Mouse (Mus musculus) stomach, embryonic 14.5 days (tissue): ENCODE measurements around the gene Adamts17. TPM values are rescaled to one million over a fixed set of nuclear protein-coding genes. Genes with fewer than 3 reads are reported as not detected.

Experiments used
- ATAC-seq: fragments of 200-750 bp; cut with Nextera tagmentation; 2 replicates; pipeline ENCODE4 v1.8.0; 2017; ENCODE audit warnings: low read depth, moderate TSS enrichment; ENCODE audit not compliant: insufficient number of reproducible peaks, insufficient read depth, low FRiP score
- H3K27ac ChIP-seq: fragments of 300-500 bp; sonication (generic); 2 replicates; pipeline ENCODE4 v1.5.1; 2014; ENCODE audit warnings: mild to moderate bottlenecking, low read length, moderate library complexity, mixed read lengths
- H3K27me3 ChIP-seq: fragments of 300-500 bp; sonication (generic); 2 replicates; pipeline ENCODE4 v1.6.1; 2014; ENCODE audit warnings: low read length, control low read depth, mixed read lengths; ENCODE audit not compliant: control insufficient read depth, insufficient read depth
- H3K36me3 ChIP-seq: fragments of 300-500 bp; sonication (generic); 2 replicates; pipeline ENCODE4 v1.6.1; 2014; ENCODE audit warnings: mild to moderate bottlenecking, control low read depth, low read length, moderate library complexity, mixed read lengths; ENCODE audit not compliant: control insufficient read depth, insufficient read depth
- H3K4me1 ChIP-seq: fragments of 300-500 bp; sonication (generic); 2 replicates; pipeline ENCODE4 v1.6.1; 2014; ENCODE audit warnings: low read length, control low read depth, mixed read lengths; ENCODE audit not compliant: control insufficient read depth, insufficient read depth
- H3K4me2 ChIP-seq: fragments of 300-500 bp; sonication (generic); replicated peaks from 2 replicates; pipeline ENCODE4 v1.6.1; 2014; ENCODE audit warnings: low read depth, low read length, control low read depth
- H3K4me3 ChIP-seq: fragments of 300-500 bp; sonication (generic); 2 replicates; pipeline ENCODE4 v1.5.1; 2014; ENCODE audit warnings: low read depth, low read length, control low read depth
- H3K9ac ChIP-seq: fragments of 300-500 bp; sonication (generic); replicated peaks from 2 replicates; pipeline ENCODE4 v1.6.1; 2014; ENCODE audit warnings: low read depth, mild to moderate bottlenecking, control low read depth, low read length, moderate library complexity, mixed read lengths
- H3K9me3 ChIP-seq: fragments of 300-500 bp; sonication (generic); 2 replicates; pipeline ENCODE4 v1.6.1; 2016; ENCODE audit warnings: low read depth, low read length, control low read depth; ENCODE audit not compliant: control insufficient read depth
- WGBS: fragments of 180-500 bp; shearing (Covaris S2); extraction: QIAGEN DNeasy Blood & Tissue Kit; methylation state at CpG from one replicate; pipeline ENCODE4 v1.1.7; 2014; 5-methylcytosine and 5-hydroxymethylcytosine counted together
- polyA plus RNA-seq: library from polyadenylated mRNA; unstranded; fragments of >200 nt; fragmentation: Nextera tagmentation; extraction: Ambion mirVana; gene quantifications from 2 replicates; pipeline ENCODE4 v1.2.1, GENCODE M21; 2014

Adamts17 gene
- 7.5 and 7.8 TPM in 2 replicates for polyA plus RNA-seq

- peak within 1 kb of the TSS; percentile 66 for H3K4me3 ChIP-seq
- no peaks in the 10 kb centered on the region for H3K36me3 ChIP-seq
- peaks cover 15% of the 10 kb centered on the region; the same call in 1 of the 2 replicates for H3K4me1 ChIP-seq
- no peaks in the 10 kb centered on the region for H3K27me3 ChIP-seq
- H3K9ac ChIP-seq: peak within 1 kb of the TSS; percentile 32
- under 1% methylated on average over 30 of the region's 30 CpGs for WGBS
- peak within 1 kb of the TSS; percentile 100 for H3K4me2 ChIP-seq
- H3K27ac ChIP-seq: peak within 1 kb of the TSS; percentile 29; the same call in 1 of the 2 replicates
- ATAC-seq: peak; percentile 96
- H3K9me3 ChIP-seq: no peaks in the 10 kb centered on the region
Measured at GRCm38 (mm10) chr7:66839463-66840007, at the start of gene Adamts17. Gene Adamts17, plus strand, starts transcription at chr7:66839735.

DNA sequence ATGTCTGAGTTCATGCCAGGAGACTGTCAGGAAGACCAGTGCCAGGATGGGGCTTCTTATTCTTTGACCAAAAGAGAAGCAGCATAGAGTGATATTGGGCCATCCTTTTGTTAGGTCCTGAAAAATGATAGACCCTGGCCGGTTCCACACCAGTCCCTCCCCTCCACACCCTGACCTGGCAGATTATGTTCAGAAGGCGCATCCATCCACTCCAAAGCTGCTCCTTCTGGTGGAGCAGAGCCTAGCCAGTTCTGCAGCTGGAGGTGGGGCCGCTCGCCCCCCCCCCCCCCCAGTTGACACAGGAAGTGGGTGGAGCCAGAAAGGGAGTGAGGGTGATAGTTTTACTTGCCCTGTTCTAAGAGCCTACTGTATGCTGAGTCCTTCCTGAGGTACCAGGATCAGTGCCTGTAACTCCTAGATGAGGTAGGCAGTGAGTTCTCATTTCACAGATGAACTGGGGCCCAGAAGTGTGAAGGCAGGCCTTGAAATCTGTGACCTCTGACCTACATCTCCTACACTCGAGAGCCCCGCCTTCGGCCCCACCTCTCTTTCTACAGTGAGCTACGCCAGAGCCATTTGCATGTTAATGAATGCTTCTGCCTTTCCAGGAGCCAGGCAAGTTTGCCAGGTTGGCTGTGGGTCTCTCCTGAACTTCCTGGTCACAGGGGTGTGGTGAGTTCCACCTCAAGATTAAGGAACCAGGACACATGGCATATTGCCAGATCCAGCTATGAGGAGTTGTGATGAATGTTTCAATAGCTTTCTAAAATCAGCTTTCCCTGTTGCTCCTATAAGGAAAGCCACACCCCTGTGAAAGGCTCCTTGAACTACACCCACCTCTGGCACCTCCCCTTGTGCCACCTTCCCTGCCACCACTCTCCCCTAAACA lies 49.4 kb upstream of the Adamts17 start:
- no peaks in the 10 kb centered on the region for H3K9me3 ChIP-seq
- no peak overlapping the region for H3K4me3 ChIP-seq
- H3K27ac ChIP-seq: peak overlapping the region; percentile 10; the same call in 1 of the 2 replicates
- H3K4me2 ChIP-seq: no peak overlapping the region
- 27% methylated on average over 8 of the region's 8 CpGs for WGBS
- ATAC-seq: peak; percentile 76
- no peak overlapping the region for H3K9ac ChIP-seq
- peaks cover 20% of the 10 kb centered on the region; the same call in 1 of the 2 replicates for H3K4me1 ChIP-seq
- no peaks in the 10 kb centered on the region for H3K27me3 ChIP-seq
- no peaks in the 10 kb centered on the region for H3K36me3 ChIP-seq

DNA sequence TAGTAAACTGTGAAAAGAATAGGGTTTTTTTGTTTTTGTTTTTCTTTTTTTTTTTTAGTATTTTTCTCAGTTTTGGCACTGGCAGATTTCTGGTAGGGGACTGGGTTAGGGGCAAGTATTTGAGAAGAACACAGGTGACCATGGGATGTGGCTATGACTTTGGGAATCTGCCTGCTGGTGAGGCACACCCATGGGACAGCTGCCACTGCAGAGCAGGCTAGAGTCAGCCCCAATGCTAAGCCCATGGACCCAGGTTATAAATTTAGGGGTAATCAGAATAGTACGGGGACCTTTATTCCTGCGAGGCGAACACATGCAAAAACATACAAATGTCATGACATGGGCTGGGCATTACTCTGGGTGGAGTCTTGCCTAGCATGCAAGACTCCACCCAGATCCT lies 48.5 kb upstream of the Adamts17 start:
- Histone ChIP-seq H3K27me3 (no peaks in the 10 kb centered on the region), H3K9ac (no peak overlapping the region), H3K4me2 (no peak overlapping the region), H3K27ac (no peak overlapping the region), H3K9me3 (no peaks in the 10 kb centered on the region), H3K36me3 (no peaks in the 10 kb centered on the region), H3K4me3 (no peak overlapping the region), H3K4me1 (peaks cover 18% of the 10 kb centered on the region; the same call in 1 of the 2 replicates)
- 87% methylated on average over 3 of the region's 3 CpGs for WGBS
- no peak for ATAC-seq

DNA sequence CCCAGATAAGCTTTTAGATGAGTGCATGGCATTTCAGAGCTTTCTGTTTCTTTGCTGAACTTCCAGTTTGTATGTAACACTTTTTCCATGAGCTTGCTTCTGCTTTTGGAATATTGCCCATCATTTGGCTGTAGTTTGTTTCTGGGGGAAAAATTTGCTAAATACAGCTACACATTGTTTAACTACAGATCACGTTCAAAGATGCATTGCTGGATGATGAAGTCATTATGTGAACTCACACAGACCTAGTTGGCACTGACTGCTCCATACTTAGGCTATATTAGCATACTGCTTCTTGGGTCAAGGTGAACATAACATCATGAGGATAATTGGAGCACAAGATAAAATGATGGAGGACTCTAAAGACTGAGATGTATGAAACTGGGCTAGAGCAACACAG lies 42.6 kb upstream of the Adamts17 start:
- Histone ChIP-seq H3K4me1 (peaks cover 3% of the 10 kb centered on the region; the same call in 1 of the 2 replicates), H3K4me3 (no peak overlapping the region), H3K27ac (peak overlapping the region; percentile 44; the same call in 1 of the 2 replicates), H3K9ac (no peak overlapping the region), H3K27me3 (no peaks in the 10 kb centered on the region), H3K36me3 (no peaks in the 10 kb centered on the region), H3K4me2 (no peak overlapping the region), H3K9me3 (no peaks in the 10 kb centered on the region)
- no peak for ATAC-seq
- WGBS: 19% methylated on average over 1 of the region's 1 CpGs

GRCm38 (mm10) chr7:66797345-66797744 lies 42.2 kb upstream of the Adamts17 start:
- Histone ChIP-seq H3K9me3 (no peaks in the 10 kb centered on the region), H3K4me3 (no peak overlapping the region), H3K27me3 (no peaks in the 10 kb centered on the region), H3K4me1 (peaks cover 3% of the 10 kb centered on the region; the same call in 1 of the 2 replicates), H3K27ac (no peak overlapping the region), H3K4me2 (no peak overlapping the region), H3K36me3 (no peaks in the 10 kb centered on the region), H3K9ac (no peak overlapping the region)
- 84% methylated on average over 1 of the region's 1 CpGs for WGBS
- no peak for ATAC-seq

- Histone ChIP-seq H3K4me2 (no peak overlapping the region), H3K27me3 (no peaks in the 10 kb centered on the region), H3K4me3 (no peak overlapping the region), H3K27ac (no peak overlapping the region), H3K9ac (no peak overlapping the region), H3K36me3 (no peaks in the 10 kb centered on the region), H3K4me1 (peaks cover 5% of the 10 kb centered on the region; the same call in 1 of the 2 replicates), H3K9me3 (no peaks in the 10 kb centered on the region)
- 42% methylated on average over 5 of the region's 5 CpGs for WGBS
- ATAC-seq: no peak
Measured at GRCm38 (mm10) chr7:66798826-66799225, 40.7 kb upstream of the Adamts17 start.

GRCm38 (mm10) chr7:66800784-66801183 lies 38.8 kb upstream of the Adamts17 start:
- 55% methylated on average over 5 of the region's 5 CpGs for WGBS
- Histone ChIP-seq H3K9ac (no peak overlapping the region), H3K36me3 (no peaks in the 10 kb centered on the region), H3K4me2 (no peak overlapping the region), H3K4me1 (peaks cover 5% of the 10 kb centered on the region; the same call in 1 of the 2 replicates), H3K4me3 (no peak overlapping the region), H3K27me3 (no peaks in the 10 kb centered on the region), H3K27ac (peak overlapping the region; percentile 23; the same call in 1 of the 2 replicates), H3K9me3 (no peaks in the 10 kb centered on the region)
- no peak for ATAC-seq

- Histone ChIP-seq H3K4me2 (no peak overlapping the region), H3K4me3 (no peak overlapping the region), H3K4me1 (peaks cover 5% of the 10 kb centered on the region; the same call in 1 of the 2 replicates), H3K27me3 (no peaks in the 10 kb centered on the region), H3K9me3 (no peaks in the 10 kb centered on the region), H3K27ac (no peak overlapping the region), H3K36me3 (no peaks in the 10 kb centered on the region), H3K9ac (no peak overlapping the region)
- ATAC-seq: no peak
Measured at GRCm38 (mm10) chr7:66801785-66802184, 37.8 kb upstream of the Adamts17 start.
